Mouse (Mus musculus) erythroblast, embryonic 14.5 days (primary cell): ENCODE data around the gene Dlgap4. TPM values are rescaled to one million over a fixed set of nuclear protein-coding genes. Genes with fewer than 3 reads are reported as not detected.
A peak's percentile ranks its signal among the peaks of the same experiment; 100 is the strongest.

ENCODE experiments used
- H3K27me3 ChIP-seq: 2 replicates; pipeline ENCODE4 v1.6.1; 2012; ENCODE audit warnings: inconsistent platforms; ENCODE audit not compliant: control insufficient read depth
- H3K36me3 ChIP-seq: 2 replicates; pipeline ENCODE4 v1.6.1; 2012; ENCODE audit warnings: mild to moderate bottlenecking, inconsistent platforms; ENCODE audit not compliant: control insufficient read depth
- H3K4me1 ChIP-seq: 2 replicates; pipeline ENCODE4 v1.6.1; 2012; ENCODE audit warnings: inconsistent platforms; ENCODE audit not compliant: control insufficient read depth
- H3K4me3 ChIP-seq: replicated peaks from 2 replicates; pipeline ENCODE3; 2012; ENCODE audit warnings: moderate library complexity, mild to moderate bottlenecking, inconsistent platforms
- H3K9me3 ChIP-seq: 2 replicates; pipeline ENCODE4 v1.6.1; 2012; ENCODE audit warnings: low read length, inconsistent platforms, mixed read lengths; ENCODE audit not compliant: control insufficient read depth
- GATA1 ChIP-seq: IDR thresholded peaks from 2 replicates; pipeline ENCODE4 v1.6.1; 2012; ENCODE audit warnings: low read length, inconsistent platforms, mixed read lengths
- TAL1 ChIP-seq: IDR thresholded peaks from 3 replicates; pipeline ENCODE4 v1.6.1; 2012; ENCODE audit warnings: low read length, inconsistent platforms, mixed read lengths
- polyA plus RNA-seq: library from polyadenylated mRNA; stranded (reverse); fragments of >175 nt; gene quantifications from 2 replicates; pipeline ENCODE4 v1.2.3, GENCODE M21; 2012

Gene Dlgap4
- polyA plus RNA-seq, 1 experiment, result 2.2 TPM

GRCm38 (mm10) chr2:156721554-156722070 lies 108.1 kb downstream of the Dlgap4 start:
- Histone ChIP-seq H3K4me3 (peak overlapping the region; percentile 81), H3K9me3 (no peaks in the 10 kb centered on the region), H3K36me3 (no peaks in the 10 kb centered on the region), H3K27me3 (peaks cover 19% of the 10 kb centered on the region), H3K4me1 (peaks cover 60% of the 10 kb centered on the region)
- TF ChIP-seq GATA1 (no peak), TAL1 (no peak)

- no peaks in the 10 kb centered on the region for H3K9me3 ChIP-seq
- H3K4me1 ChIP-seq, result peaks cover 63% of the 10 kb centered on the region
- H3K36me3 ChIP-seq, result no peaks in the 10 kb centered on the region
- peak overlapping the region; percentile 81 for H3K4me3 ChIP-seq
- peaks cover 19% of the 10 kb centered on the region for H3K27me3 ChIP-seq
- TF ChIP-seq GATA1 (no peak), TAL1 (no peak)
These were observed 108.6 kb downstream of the Dlgap4 start for GRCm38 (mm10) chr2:156722071-156722575.

GRCm38 (mm10) chr2:156722752-156723151 lies 109.2 kb downstream of the Dlgap4 start:
- TF ChIP-seq GATA1 (no peak), TAL1 (no peak)
- Histone ChIP-seq H3K9me3 (no peaks in the 10 kb centered on the region), H3K4me1 (peaks cover 58% of the 10 kb centered on the region), H3K4me3 (no peak overlapping the region), H3K27me3 (peaks cover 19% of the 10 kb centered on the region), H3K36me3 (no peaks in the 10 kb centered on the region)

GRCm38 (mm10) chr2:156723899-156724523 lies 110.5 kb downstream of the Dlgap4 start:
- Histone ChIP-seq H3K27me3 (peaks cover 19% of the 10 kb centered on the region), H3K36me3 (no peaks in the 10 kb centered on the region), H3K4me1 (peaks cover 46% of the 10 kb centered on the region), H3K4me3 (no peak overlapping the region), H3K9me3 (no peaks in the 10 kb centered on the region)
- TF ChIP-seq TAL1 (no peak), GATA1 (no peak)

GRCm38 (mm10) chr2:156724871-156725270 lies 111.4 kb downstream of the Dlgap4 start:
- H3K36me3 ChIP-seq, result no peaks in the 10 kb centered on the region
- H3K27me3 ChIP-seq, result peaks cover 19% of the 10 kb centered on the region
- no peak overlapping the region for H3K4me3 ChIP-seq
- no peaks in the 10 kb centered on the region for H3K9me3 ChIP-seq
- TF ChIP-seq GATA1, result no peak
- no peak for TF ChIP-seq TAL1
- peaks cover 46% of the 10 kb centered on the region for H3K4me1 ChIP-seq

- TF ChIP-seq TAL1 (no peak), GATA1 (no peak)
- no peaks in the 10 kb centered on the region for H3K9me3 ChIP-seq
- H3K27me3 ChIP-seq, result peaks cover 17% of the 10 kb centered on the region
- no peak overlapping the region for H3K4me3 ChIP-seq
- peaks cover 48% of the 10 kb centered on the region for H3K4me1 ChIP-seq
- no peaks in the 10 kb centered on the region for H3K36me3 ChIP-seq
These were observed 112.8 kb downstream of the Dlgap4 start for GRCm38 (mm10) chr2:156726344-156726743.

GRCm38 (mm10) chr2:156726878-156727277 lies 113.4 kb downstream of the Dlgap4 start:
- H3K4me1 ChIP-seq, result peaks cover 48% of the 10 kb centered on the region
- no peak overlapping the region for H3K4me3 ChIP-seq
- H3K9me3 ChIP-seq, result no peaks in the 10 kb centered on the region
- H3K36me3 ChIP-seq, result no peaks in the 10 kb centered on the region
- TF ChIP-seq TAL1 (no peak), GATA1 (no peak)
- H3K27me3 ChIP-seq, result peaks cover 12% of the 10 kb centered on the region

- H3K4me1 ChIP-seq, result peaks cover 46% of the 10 kb centered on the region
- peak overlapping the region; percentile 64 for H3K4me3 ChIP-seq
- TF ChIP-seq TAL1, result no peak
- TF ChIP-seq GATA1, result no peak
- H3K9me3 ChIP-seq, result no peaks in the 10 kb centered on the region
- H3K27me3 ChIP-seq, result no peaks in the 10 kb centered on the region
- no peaks in the 10 kb centered on the region for H3K36me3 ChIP-seq
These were observed 116.3 kb downstream of the Dlgap4 start for GRCm38 (mm10) chr2:156729537-156730469.

GRCm38 (mm10) chr2:156730501-156730921 lies 117.0 kb downstream of the Dlgap4 start:
- H3K4me1 ChIP-seq, result peaks cover 44% of the 10 kb centered on the region

More at GRCm38 (mm10) chr2:156730501-156730921, 117.0 kb downstream of the Dlgap4 start:
- Histone ChIP-seq H3K36me3 (no peaks in the 10 kb centered on the region), H3K9me3 (no peaks in the 10 kb centered on the region), H3K27me3 (no peaks in the 10 kb centered on the region), H3K4me3 (peak overlapping the region; percentile 64)
- TF ChIP-seq GATA1 (no peak), TAL1 (no peak)
